In genomic region chr8:71527162-71527870, GRCm38 (mm10) we compare ENCODE assay signal across 13 mouse cellular contexts. TPM values are rescaled to one million over a fixed set of nuclear protein-coding genes. Genes with fewer than 3 reads are reported as not detected.
DNase-seq lines count a peak whose midpoint lies in the region; ATAC-seq lines count a peak whose summit lies in the region.
"Had no signal": no experiment of that assay in that cellular context is flagged by ENCODE, and none has a peak within 500 bp of the region (broad histone marks: within the 10 kb centered on the region; RNA-seq: fewer than 3 reads in every experiment).

No protein-coding gene starts in this region.

- peaks cover 19% of the 10 kb centered on the region; the same call in 1 of the 2 replicates for H3K4me1 ChIP-seq in kidney, embryonic 14.5 days (ENCODE audit: control insufficient read depth, insufficient read depth, low read length)

- no peaks in the 10 kb centered on the region for H3K36me3 ChIP-seq in kidney, embryonic 14.5 days (ENCODE audit: control insufficient read depth, insufficient read depth, low read length)

- peak overlapping the region; percentile 31 for H3K27ac ChIP-seq in kidney, embryonic 14.5 days (ENCODE audit: low read depth, low read length)

- no peak overlapping the region for H3K4me3 ChIP-seq in kidney, embryonic 14.5 days (ENCODE audit: low read length)
- H3K4me3 ChIP-seq: erythroblast, embryonic 14.5 days had no signal

- no peak for DNase-seq in kidney, postnatal 36 days
- DNase-seq in retina, embryonic 14.5 days (ENCODE audit: low spot score) = peak; percentile 59
- DNase-seq in retina, postnatal 1 day = no peak
- DNase-seq in heart, postnatal 4 days = peak; percentile 36
- DNase-seq in ovary, adult 18-20 months (ENCODE audit: low spot score) = no peak
- DNase-seq: cerebellum, postnatal 36 days; gastrocnemius, postnatal 10 days; lung, postnatal 10 days; right cerebral cortex, postnatal 14 days had no signal

- no peak overlapping the region for H3K9ac ChIP-seq in kidney, embryonic 14.5 days (ENCODE audit: low read depth, low read length)

- H3K4me2 ChIP-seq in kidney, embryonic 14.5 days (replicated peaks; ENCODE audit: low read depth, low read length) = no peak overlapping the region

- no peaks in the 10 kb centered on the region for H3K9me3 ChIP-seq in kidney, embryonic 14.5 days (ENCODE audit: control insufficient read depth, low read length)

- peaks cover 22% of the 10 kb centered on the region for H3K27me3 ChIP-seq in kidney, embryonic 14.5 days (ENCODE audit: control insufficient read depth, insufficient read depth, low read length)

- 59% methylated on average over 3 of the region's 3 CpGs for WGBS in kidney, embryonic 14.5 days

- no peak for ATAC-seq in kidney, embryonic 14.5 days (ENCODE audit: low FRiP score, low TSS enrichment)
- no peak for ATAC-seq in activated CD4-positive, CD25-positive, alpha-beta regulatory T cell, adult 4 months

RNA-seq across cellular contexts. Expression of gene Ccdc194, which starts 1.8 kb away (rescaled TPM):
- 0.27 and 0.34 TPM in 2 replicates for polyA plus RNA-seq in kidney, embryonic 14.5 days (2014; fragmentation: Nextera tagmentation; extraction: Ambion mirVana)
- total RNA-seq in heart, postnatal 4 days (2021) = under 1 TPM; 0.14 to 0.29 TPM
- not detected for polyA plus RNA-seq in activated CD4-positive, CD25-positive, alpha-beta regulatory T cell, adult 4 months (2017; shearing (Covaris generic))
- total RNA-seq: layer of hippocampus, postnatal 25 days had no signal
- polyA plus RNA-seq: erythroblast, embryonic 14.5 days had no signal

RNA-seq across cellular contexts. Expression of gene Bst2, which starts 9.9 kb away (rescaled TPM):
- 8.6 and 17.1 TPM in 2 replicates for polyA plus RNA-seq in kidney, embryonic 14.5 days (2014; fragmentation: Nextera tagmentation; extraction: Ambion mirVana)
- total RNA-seq in heart, postnatal 4 days (2021) = 10 to 100 TPM; 12.8 to 13.8 TPM
- polyA plus RNA-seq in activated CD4-positive, CD25-positive, alpha-beta regulatory T cell, adult 4 months (2017; shearing (Covaris generic)) = 100 to 1,000 TPM in 1 of 2 experiments, 10 to 100 TPM in 1; 40.2 to 113 TPM

RNA-seq across cellular contexts. Expression of gene Mvb12a, which starts 15.4 kb away (rescaled TPM):
- 98.7 and 111 TPM in 2 replicates for polyA plus RNA-seq in kidney, embryonic 14.5 days (2014; fragmentation: Nextera tagmentation; extraction: Ambion mirVana)
- total RNA-seq in heart, postnatal 4 days (2021) = 10 to 100 TPM; 31.6 to 32.4 TPM
- polyA plus RNA-seq in activated CD4-positive, CD25-positive, alpha-beta regulatory T cell, adult 4 months (2017; shearing (Covaris generic)) = 10 to 100 TPM; 59.3 to 71.7 TPM

RNA-seq across cellular contexts. Expression of gene Plvap, which starts 15.8 kb away (rescaled TPM):
- polyA plus RNA-seq in kidney, embryonic 14.5 days (2014; fragmentation: Nextera tagmentation; extraction: Ambion mirVana) = 117 and 123 TPM in 2 replicates
- total RNA-seq in heart, postnatal 4 days (2021) = 10 to 100 TPM; 35.8 to 43.2 TPM
- not detected for polyA plus RNA-seq in activated CD4-positive, CD25-positive, alpha-beta regulatory T cell, adult 4 months (2017; shearing (Covaris generic))

RNA-seq across cellular contexts. Expression of gene Tmem221, which starts 31.4 kb away (rescaled TPM):
- polyA plus RNA-seq in kidney, embryonic 14.5 days (2014; fragmentation: Nextera tagmentation; extraction: Ambion mirVana) = 8.2 and 11.2 TPM in 2 replicates
- total RNA-seq in heart, postnatal 4 days (2021) = not detected
- 1 to 10 TPM in 1 of 2 experiments, under 1 TPM in 1; 0.99 to 1.7 TPM for polyA plus RNA-seq in activated CD4-positive, CD25-positive, alpha-beta regulatory T cell, adult 4 months (2017; shearing (Covaris generic))
- total RNA-seq: layer of hippocampus, postnatal 25 days had no signal
- polyA plus RNA-seq: erythroblast, embryonic 14.5 days had no signal

Comparison
In these comparisons a context has a peak if more than half of its experiments do, and no peak if none do; other contexts are left out.
1. DNase-seq: peak in retina, embryonic 14.5 days (single experiment) and heart, postnatal 4 days (single experiment); none in kidney, postnatal 36 days (0 of 2), retina, postnatal 1 day (single experiment) and ovary, adult 18-20 months (single experiment).